Mouse (Mus musculus): ENCODE data around the gene Atp6v0a1.

DNA sequence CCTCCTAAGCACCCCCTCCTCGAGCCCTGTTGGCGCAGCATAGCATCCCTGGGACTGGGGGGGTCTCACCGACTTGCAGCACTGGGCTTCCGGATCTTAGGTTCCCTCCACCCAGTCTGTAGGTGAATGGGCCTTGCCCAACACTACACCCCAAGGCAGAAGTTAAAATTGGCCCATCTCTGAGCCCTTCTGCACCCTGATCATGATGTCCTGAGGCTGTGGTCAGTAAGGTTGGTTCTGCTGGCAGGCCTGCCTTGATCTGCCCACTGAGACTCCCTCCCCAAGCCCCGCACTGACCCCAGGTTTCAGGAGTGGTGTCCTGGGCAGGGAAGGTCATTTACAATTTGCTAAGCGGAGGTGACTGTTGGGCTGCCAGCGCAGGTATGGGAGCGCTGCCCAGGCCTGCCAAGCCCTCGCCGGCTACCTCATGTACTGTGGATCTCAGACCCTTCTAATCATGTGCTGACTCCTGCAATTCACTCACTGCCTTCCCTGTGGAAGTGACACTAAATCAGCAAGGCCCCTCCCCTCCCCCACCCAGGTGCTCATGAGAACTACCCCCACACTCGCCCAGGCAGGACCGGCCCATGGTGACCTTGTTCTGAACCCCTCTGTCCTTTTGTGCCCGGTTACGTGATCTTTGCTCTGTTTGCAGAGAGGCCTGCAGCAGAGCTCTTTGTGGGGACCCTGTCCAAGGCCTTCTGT, 53.9 kb downstream of the Atp6v0a1 start:
- TF ChIP-seq CTCF (IDR thresholded peaks at IDR 0.05) (no peak), POLR2A (IDR thresholded peaks at IDR 0.05; ENCODE audit: insufficient read depth, low read depth, low read length) (no peak), EP300 (IDR thresholded peaks at IDR 0.05; ENCODE audit: insufficient read depth, low read depth, low read length) (no peak)
